Mouse (Mus musculus) heart, postnatal 0 days (tissue): Measurements from ENCODE around the gene Nacc2. TPM values are rescaled to one million over a fixed set of nuclear protein-coding genes. Genes with fewer than 3 reads are reported as not detected.

ENCODE experiments used
- ATAC-seq: fragments of 200-750 bp; cut with Nextera tagmentation; 2 replicates; pipeline ENCODE4 v1.8.0; 2017; ENCODE audit warnings: low read depth, moderate number of reproducible peaks, moderate library complexity; ENCODE audit not compliant: insufficient read depth
- DNase-seq: peaks from one replicate; pipeline ENCODE4 v3.0.0-alpha.2; 2016; ENCODE audit warnings: low spot score
- H3K27ac ChIP-seq: fragments of 300-500 bp; sonication (generic); 2 replicates; pipeline ENCODE4 v1.5.1; 2014; ENCODE audit warnings: low read depth, mild to moderate bottlenecking
- H3K27me3 ChIP-seq: fragments of 300-500 bp; sonication (generic); 2 replicates; pipeline ENCODE4 v1.6.1; 2014; ENCODE audit warnings: low read length, mixed read lengths; ENCODE audit not compliant: control insufficient read depth, insufficient read depth
- H3K36me3 ChIP-seq: fragments of 300-500 bp; sonication (generic); replicated peaks from 2 replicates; pipeline ENCODE4 v1.6.1; 2014; ENCODE audit warnings: low read length, mixed read lengths; ENCODE audit not compliant: control insufficient read depth, insufficient read depth
- H3K4me1 ChIP-seq: fragments of 300-500 bp; sonication (generic); 2 replicates; pipeline ENCODE4 v1.6.1; 2014; ENCODE audit warnings: antibody characterized with exemption; ENCODE audit not compliant: control insufficient read depth, insufficient read depth
- H3K4me2 ChIP-seq: fragments of 300-500 bp; sonication (generic); 2 replicates; pipeline ENCODE4 v1.6.1; 2014; ENCODE audit warnings: low read depth, mild to moderate bottlenecking, low read length, moderate library complexity
- H3K4me3 ChIP-seq: fragments of 300-500 bp; sonication (generic); 2 replicates; pipeline ENCODE4 v1.5.1; 2014; ENCODE audit warnings: low read depth, low read length
- H3K9ac ChIP-seq: fragments of 300-500 bp; sonication (generic); replicated peaks from 2 replicates; pipeline ENCODE4 v1.6.1; 2014; ENCODE audit warnings: low read depth, low read length, mixed read lengths
- H3K9me3 ChIP-seq: fragments of 300-500 bp; sonication (generic); replicated peaks from 2 replicates; pipeline ENCODE4 v1.6.1; 2016; ENCODE audit warnings: low read length; ENCODE audit not compliant: control insufficient read depth
- CTCF ChIP-seq: IDR thresholded peaks from 2 replicates; pipeline ENCODE4 v1.5.1; 2016; ENCODE audit warnings: antibody characterized with exemption, control low read depth, low read depth
- EP300 ChIP-seq: IDR thresholded peaks from 2 replicates; pipeline ENCODE4 v1.6.1; 2016; ENCODE audit warnings: antibody characterized with exemption, low read depth
- WGBS: fragments of 180-500 bp; shearing (Covaris S2); extraction: QIAGEN DNeasy Blood & Tissue Kit; methylation state at CpG from one replicate; pipeline ENCODE4 v1.1.7; 2014; 5-methylcytosine and 5-hydroxymethylcytosine counted together
- polyA plus RNA-seq: library from polyadenylated mRNA; unstranded; fragments of >200 nt; fragmentation: Nextera tagmentation; extraction: Ambion mirVana; gene quantifications from 2 replicates; pipeline ENCODE4 v1.2.1, GENCODE M21; 2015
- total RNA-seq: library from RNA; depleted of rRNA; stranded (reverse); fragments of >200 nt; gene quantifications from 2 replicates; pipeline ENCODE4 v1.2.3, GENCODE M21; 2014; ENCODE audit warnings: low replicate concordance

Nacc2 gene
- total and polyA plus RNA-seq, 2 experiments from 2014 or later, result 6.9 to 20.6 TPM

DNA sequence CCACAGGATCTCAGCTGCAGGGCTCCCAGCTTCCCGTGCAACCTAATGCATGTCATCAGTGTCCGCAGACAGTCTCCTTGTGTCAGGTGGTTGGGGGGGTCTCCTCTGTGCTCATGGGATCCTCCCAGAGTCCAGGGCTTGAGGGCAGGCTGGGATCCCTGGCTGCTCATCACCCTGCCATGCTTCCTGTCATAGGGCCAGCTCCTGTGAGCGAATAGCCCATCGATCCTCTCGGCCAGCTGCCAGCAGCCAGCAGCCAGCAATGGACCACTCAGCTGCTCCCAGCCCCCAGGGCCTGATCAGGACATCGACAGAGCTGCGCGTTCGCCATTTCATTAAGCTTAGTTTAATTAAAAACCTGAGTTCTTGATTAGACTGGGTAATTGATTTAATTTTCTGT is 35.0 kb upstream of the Nacc2 start:
- ATAC-seq, result no peak
- Histone ChIP-seq H3K4me1 (no peaks in the 10 kb centered on the region), H3K27ac (no peak overlapping the region), H3K4me2 (no peak overlapping the region), H3K27me3 (no peaks in the 10 kb centered on the region), H3K36me3 (no peaks in the 10 kb centered on the region), H3K4me3 (no peak overlapping the region), H3K9me3 (no peaks in the 10 kb centered on the region), H3K9ac (no peak overlapping the region)
- no peak for TF ChIP-seq EP300
- no peak for TF ChIP-seq CTCF
- WGBS, result 81% methylated on average over 9 of the region's 9 CpGs
- no peak for DNase-seq

- 68% methylated on average over 10 of the region's 10 CpGs for WGBS
- TF ChIP-seq CTCF (no peak), EP300 (no peak)
- H3K4me2 ChIP-seq, result no peak overlapping the region
- no peaks in the 10 kb centered on the region for H3K4me1 ChIP-seq
- ATAC-seq (no peak), DNase-seq (no peak)
- no peaks in the 10 kb centered on the region for H3K36me3 ChIP-seq
- H3K27ac ChIP-seq, result no peak overlapping the region
- H3K4me3 ChIP-seq, result no peak overlapping the region
- H3K27me3 ChIP-seq, result no peaks in the 10 kb centered on the region
- H3K9ac ChIP-seq, result no peak overlapping the region
- no peaks in the 10 kb centered on the region for H3K9me3 ChIP-seq
These were observed 33.4 kb upstream of the Nacc2 start for GRCm38 (mm10) chr2:26156191-26156977.

DNA sequence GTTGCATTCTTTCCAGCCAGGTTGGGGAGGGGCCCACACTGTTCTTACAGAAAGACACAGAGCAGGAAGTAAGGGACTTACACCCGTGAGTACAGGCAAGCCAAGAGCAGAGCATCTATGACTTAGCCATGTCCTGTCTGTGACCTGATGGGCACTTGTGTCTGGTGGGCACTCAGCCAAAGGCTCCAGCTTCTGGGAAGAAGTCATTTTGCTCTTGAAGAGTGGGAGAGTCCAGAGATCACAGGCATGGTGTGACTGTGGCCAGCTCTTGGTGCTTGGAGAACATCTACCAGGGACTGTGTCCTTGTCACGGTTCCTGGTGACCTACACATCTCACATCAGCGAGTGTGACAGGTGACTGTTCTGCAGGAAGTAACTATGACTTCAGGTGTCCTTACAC is 32.7 kb upstream of the Nacc2 start:
- DNase-seq, result no peak
- Histone ChIP-seq H3K9ac (no peak overlapping the region), H3K4me3 (no peak overlapping the region), H3K4me2 (no peak overlapping the region), H3K9me3 (no peaks in the 10 kb centered on the region), H3K27ac (no peak overlapping the region), H3K36me3 (no peaks in the 10 kb centered on the region), H3K27me3 (no peaks in the 10 kb centered on the region), H3K4me1 (no peaks in the 10 kb centered on the region)
- WGBS, result 51% methylated on average over 3 of the region's 3 CpGs
- no peak for ATAC-seq
- no peak for TF ChIP-seq CTCF
- no peak for TF ChIP-seq EP300

DNA sequence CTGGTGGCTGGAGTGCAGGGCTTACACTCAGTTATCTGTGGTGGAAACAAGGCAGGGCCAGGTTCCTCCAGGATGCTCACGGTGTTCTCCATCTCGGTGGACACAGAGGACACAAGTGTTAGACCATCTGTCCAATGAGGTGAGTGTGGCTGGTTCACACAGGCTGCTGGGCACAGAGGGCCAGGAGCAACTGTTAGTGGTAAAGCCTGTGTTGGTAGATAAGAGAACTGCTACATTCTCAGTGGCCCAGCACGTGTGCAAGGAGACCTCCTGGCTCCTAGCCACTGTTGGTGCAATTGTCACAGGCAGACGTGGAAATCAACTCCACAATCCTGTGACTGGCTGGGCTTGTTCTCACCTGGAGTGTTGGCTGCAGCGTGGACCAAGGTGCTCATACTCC is 31.6 kb upstream of the Nacc2 start:
- WGBS, result 55% methylated on average over 5 of the region's 5 CpGs
- H3K27ac ChIP-seq, result no peak overlapping the region
- TF ChIP-seq CTCF, result no peak
- TF ChIP-seq EP300, result no peak

DNA sequence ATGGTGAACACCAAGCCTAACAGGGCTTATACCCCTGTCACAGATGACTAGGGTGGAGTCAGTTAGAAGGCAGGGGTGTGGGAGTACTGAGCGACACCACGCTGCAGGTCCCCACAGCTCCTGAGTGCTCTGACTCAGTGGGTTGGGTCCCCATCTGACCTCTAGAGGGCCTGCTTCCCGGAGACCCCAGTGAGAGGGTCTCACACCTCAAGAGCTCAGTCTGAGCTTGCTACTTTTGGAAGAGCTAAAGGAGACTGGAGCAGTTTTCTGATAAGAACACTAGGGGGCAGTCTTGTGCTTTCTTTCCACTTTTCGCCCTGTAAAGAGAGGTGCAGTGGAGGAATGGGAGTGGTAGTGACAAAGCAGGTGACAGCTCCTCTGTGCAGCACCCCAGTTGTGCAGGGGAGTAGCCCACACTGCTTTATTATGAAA is 30.9 kb upstream of the Nacc2 start:
- Histone ChIP-seq H3K4me3 (no peak overlapping the region), H3K36me3 (no peaks in the 10 kb centered on the region), H3K9me3 (no peaks in the 10 kb centered on the region), H3K4me1 (no peaks in the 10 kb centered on the region), H3K27ac (no peak overlapping the region), H3K27me3 (no peaks in the 10 kb centered on the region), H3K9ac (no peak overlapping the region), H3K4me2 (no peak overlapping the region)
- DNase-seq, result peak; percentile 47
- no peak for ATAC-seq
- TF ChIP-seq CTCF (peak; percentile 78), EP300 (no peak)
- 3% methylated on average over 4 of the region's 4 CpGs for WGBS

More for the DNA sequence above, 31.6 kb upstream of the Nacc2 start:
- Histone ChIP-seq H3K4me3 (no peak overlapping the region), H3K9me3 (no peaks in the 10 kb centered on the region), H3K4me1 (no peaks in the 10 kb centered on the region), H3K27me3 (no peaks in the 10 kb centered on the region), H3K36me3 (no peaks in the 10 kb centered on the region), H3K4me2 (no peak overlapping the region), H3K9ac (no peak overlapping the region)
- ATAC-seq (no peak), DNase-seq (no peak)

GRCm38 (mm10) chr2:26153295-26153694 is 30.3 kb upstream of the Nacc2 start:
- no peak for DNase-seq
- no peak for TF ChIP-seq EP300
- TF ChIP-seq CTCF, result peak; percentile 49
- ATAC-seq, result peak; percentile 57; the same call in 1 of the 2 replicates
- WGBS, result 35% methylated on average over 4 of the region's 4 CpGs
- Histone ChIP-seq H3K4me3 (no peak overlapping the region), H3K9me3 (no peaks in the 10 kb centered on the region), H3K27ac (no peak overlapping the region), H3K4me2 (no peak overlapping the region), H3K27me3 (no peaks in the 10 kb centered on the region), H3K4me1 (no peaks in the 10 kb centered on the region), H3K9ac (no peak overlapping the region), H3K36me3 (no peaks in the 10 kb centered on the region)
